Mouse (Mus musculus) liver, adult 2 months (tissue): ENCODE results near the gene Zfp963.
A peak's percentile ranks its signal among the peaks of the same experiment; 100 is the strongest.

Experiments used
- CTCF ChIP-seq: fragments of 200-500 bp; IDR thresholded peaks from 2 replicates; pipeline ENCODE4 v1.5.1; 2011; ENCODE audit warnings: low read depth, low read length, control low read depth
- POLR2A ChIP-seq: fragments of 200-500 bp; IDR thresholded peaks from 2 replicates; pipeline ENCODE4 v1.6.1; 2011; ENCODE audit warnings: low read length, control low read depth; ENCODE audit not compliant: insufficient read depth; ENCODE audit errors: extremely low read depth

DNA sequence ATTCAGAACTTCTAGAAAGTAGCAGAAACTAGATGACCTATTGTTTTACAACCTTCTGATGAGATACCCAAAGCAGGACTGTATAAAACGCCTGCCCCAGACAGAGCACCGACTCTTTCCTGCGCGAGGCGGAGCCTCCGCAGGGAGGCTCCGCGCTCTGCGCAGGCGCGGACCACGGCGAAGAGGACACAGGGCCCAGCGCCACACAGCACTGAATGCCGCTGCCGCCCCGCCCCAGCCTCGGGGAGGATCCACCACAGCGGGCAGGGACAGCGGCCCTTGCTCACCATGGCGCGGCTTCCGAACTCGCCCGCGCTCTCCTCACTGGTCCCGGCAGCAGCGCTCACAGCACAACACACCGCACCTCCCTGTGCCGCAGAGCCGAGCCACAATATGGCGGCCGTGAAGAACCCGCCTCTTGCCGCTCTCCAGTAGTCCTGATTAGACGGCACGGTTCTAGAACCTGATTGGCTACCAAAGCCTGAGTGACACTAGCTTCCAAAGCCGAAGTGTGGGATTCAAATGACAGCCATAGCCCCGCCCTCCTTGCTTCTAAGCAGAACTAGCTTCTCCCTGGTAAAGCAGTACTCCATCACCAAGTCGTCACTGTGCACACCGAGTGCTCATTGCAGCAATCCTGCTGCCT lies 24.9 kb upstream of the Zfp963 start, which contains the start of gene Gm20422:
- TF ChIP-seq CTCF (no peak), POLR2A (0 out of 2 replicates have a peak, but pooled peaks have one; percentile 77)
